Mouse (Mus musculus) layer of hippocampus, postnatal 25 days (tissue): ENCODE results near the gene Atl3. TPM values are rescaled to one million over a fixed set of nuclear protein-coding genes. Genes with fewer than 3 reads are reported as not detected.

Source experiments
- DNase-seq, 2 experiments: peaks; one replicate each; pipeline ENCODE4 v3.0.0; 2022; ENCODE audit warnings: mixed read lengths in 2 of 2, low spot score in 1 of 2; ENCODE audit errors: extremely low spot score in 1 of 2
- total RNA-seq, 2 experiments: library from RNA; stranded (reverse); gene quantifications; 2 replicates each; pipeline ENCODE4 v1.2.3; 2021

Atl3 gene
- total RNA-seq = 10 to 100 TPM; 20.4 to 22.1 TPM

DNA sequence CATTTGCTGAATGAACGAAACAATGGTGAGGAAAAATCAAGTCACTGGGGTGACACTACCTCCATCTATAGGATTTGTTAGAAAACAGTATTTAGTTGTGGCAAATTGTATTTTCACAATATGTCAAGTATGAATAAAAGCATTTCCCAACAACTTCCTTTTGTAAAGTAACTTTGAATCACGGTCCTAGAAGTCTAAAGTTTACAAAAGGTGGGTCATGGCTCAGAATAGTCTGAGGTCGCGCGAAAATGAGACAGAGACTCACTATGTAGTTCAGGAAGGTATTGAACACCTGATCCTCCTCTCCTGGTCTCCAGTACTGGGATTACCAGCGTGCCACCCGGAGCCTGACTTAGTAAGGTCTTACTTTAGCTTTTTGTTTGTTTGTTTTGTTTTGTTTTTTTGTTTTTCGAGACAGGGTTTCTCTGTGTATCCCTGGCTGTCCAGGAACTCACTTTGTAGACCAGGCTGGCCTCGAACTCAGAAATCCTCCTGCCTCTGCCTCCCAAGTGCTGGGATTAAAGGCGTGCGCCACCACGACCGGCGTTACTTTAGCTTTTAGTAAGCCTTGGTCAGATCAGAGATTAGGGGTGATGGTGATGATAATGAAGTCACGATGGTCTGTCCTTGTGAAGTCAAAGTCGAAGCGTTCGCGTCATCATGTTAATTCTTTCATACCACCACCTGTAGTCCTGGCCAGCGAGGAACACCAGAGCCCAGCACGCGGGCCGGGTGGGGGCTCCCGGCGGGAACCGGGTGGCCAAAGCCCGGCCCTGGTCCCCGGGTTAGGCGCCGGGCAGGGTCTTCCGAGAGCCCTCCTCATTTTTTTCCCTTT lies at the start of gene Atl3:
Atl3 (plus strand) TSS at position 689 of the 835 bp plus-strand sequence.
- DNase-seq = no peak

DNA sequence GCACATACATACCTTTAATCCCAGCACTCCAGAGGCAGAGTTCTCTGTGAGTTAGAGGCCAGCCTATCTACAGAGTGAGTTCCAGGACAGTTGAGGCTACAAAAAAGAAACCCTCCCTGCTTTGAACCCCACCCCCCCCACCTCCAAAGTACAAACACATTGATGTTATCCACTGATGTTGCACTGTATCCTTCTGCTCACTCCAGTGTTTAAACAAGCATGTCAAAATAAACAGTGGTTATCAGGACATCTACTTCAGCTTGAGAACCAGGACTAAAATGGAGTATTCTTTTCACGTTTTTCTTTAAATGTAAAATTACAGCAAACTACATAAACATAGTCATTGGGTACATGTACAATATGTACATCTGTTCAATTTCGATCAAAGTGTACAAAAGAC lies 48.7 kb upstream of the Atl3 start:
- no peak for DNase-seq

- DNase-seq = no peak
Measured at GRCm38 (mm10) chr19:7445596-7445995, 48.2 kb upstream of the Atl3 start.

DNA sequence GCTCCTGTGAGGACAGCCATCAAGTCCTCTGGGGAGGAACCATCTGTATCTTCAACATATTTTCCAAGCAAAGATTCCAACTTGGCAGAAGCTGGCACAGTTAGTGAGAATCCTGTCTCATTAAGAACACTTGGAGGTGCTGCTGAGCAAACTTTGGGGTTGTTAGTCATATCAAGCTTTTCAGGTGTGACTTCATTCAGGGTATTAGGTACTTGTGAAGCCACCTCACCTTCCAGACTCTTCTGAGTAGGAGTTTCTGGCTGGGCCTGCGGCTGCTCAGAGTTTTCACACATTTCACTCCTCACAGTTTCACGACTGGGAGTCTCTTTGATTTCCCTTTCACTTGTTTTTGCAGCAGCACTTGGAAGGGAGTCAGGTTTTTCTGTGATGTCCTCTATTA lies 37.0 kb upstream of the Atl3 start:
- DNase-seq = no peak

- no peak for DNase-seq
Measured at GRCm38 (mm10) chr19:7458901-7459300, 34.9 kb upstream of the Atl3 start.

DNA sequence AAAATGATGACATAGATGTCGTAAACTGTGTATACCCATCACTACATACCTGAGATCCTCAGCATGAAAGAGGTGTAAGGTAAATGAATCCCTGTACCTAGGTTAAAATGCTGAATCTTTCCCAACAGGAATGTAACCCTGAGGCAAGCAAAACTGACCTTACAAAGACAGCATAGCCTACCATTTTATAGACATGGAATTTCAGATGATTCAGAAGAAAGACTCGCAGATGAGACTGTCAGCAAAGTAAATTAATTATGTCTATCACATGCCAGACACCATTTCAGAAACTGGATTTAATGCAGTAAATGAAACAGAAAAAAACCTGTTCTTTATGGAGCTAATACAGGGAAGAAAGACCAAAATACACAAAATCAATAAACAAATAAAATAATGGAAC lies 34.5 kb upstream of the Atl3 start:
- no peak for DNase-seq

- DNase-seq = no peak
Measured at GRCm38 (mm10) chr19:7467915-7468314, 25.9 kb upstream of the Atl3 start.

GRCm38 (mm10) chr19:7470643-7471042 lies 23.2 kb upstream of the Atl3 start:
- DNase-seq = no peak

DNA sequence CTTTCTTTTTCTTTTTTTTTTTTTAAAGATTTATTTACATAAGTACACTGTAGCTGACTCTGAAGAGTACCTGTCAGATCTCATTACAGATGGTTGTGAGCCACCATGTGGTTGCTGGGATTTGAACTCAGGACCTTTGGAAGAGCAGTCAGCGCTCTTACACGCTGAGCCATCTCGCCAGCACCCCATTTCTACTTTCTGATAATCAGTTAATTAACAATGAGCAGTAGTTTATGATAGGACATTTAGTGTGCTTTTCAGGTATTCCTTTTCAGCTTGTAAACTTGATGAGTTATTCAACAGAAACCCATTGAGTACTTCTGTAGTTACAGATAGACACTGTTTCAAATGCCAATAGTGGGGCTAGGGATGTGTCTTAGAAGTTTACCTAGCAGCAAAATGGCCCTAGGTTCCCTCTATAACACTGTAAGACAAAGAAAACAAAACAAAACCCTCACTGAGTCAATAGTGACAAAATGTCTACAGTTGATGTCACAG lies 14.0 kb upstream of the Atl3 start:
- no peak for DNase-seq

DNA sequence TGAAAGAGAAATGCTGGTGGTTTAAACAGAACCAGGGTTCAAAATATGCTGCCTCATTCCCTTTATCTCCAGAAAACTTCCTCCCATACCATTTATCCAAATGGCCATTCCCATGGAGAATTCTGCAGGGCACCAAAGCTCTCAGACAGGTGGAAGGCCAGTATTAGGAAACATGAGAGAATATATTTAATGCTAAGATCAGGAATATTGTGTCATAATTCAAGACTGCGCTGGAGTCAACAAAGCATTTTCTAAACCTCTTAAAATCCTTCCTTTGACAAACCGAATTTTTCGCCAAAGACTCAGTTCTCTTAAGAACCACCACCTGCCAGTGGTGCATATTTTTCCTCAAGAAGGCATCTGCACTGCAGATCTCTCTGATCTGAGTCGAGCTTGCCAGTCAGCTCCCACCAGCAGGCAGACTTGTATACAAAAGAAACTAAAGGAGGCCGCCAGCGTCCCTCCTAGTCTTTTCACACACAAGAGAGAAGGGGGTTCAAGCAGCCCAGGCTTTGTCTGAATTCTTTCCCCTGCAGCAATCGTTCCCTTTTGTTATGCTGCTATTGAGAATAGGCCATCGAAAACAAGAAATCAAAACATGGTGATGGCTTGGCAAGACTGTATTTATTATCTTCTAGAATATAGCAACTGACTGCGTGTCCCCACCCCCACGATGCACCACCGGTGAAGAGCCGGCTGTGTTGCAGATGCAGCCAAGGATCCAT lies 12.1 kb upstream of the Atl3 start:
- peak; percentile 35 to 39 for DNase-seq

DNA sequence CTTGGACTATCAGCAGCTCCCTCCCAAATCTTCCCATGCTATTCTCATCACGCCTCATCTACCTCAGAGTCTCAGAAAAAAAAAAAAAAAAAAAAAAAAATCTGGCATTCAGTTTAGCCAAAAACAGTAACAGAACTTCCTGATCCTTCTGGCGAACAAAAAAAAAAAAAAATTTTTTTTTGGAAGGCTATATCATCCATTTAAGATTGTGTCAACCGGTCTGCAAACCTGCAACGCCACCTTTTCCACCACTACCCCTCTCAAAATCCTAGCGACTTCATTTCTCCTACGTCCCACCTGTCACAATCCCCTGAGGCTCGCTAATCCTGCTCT lies 11.6 kb upstream of the Atl3 start:
- DNase-seq = no peak

DNA sequence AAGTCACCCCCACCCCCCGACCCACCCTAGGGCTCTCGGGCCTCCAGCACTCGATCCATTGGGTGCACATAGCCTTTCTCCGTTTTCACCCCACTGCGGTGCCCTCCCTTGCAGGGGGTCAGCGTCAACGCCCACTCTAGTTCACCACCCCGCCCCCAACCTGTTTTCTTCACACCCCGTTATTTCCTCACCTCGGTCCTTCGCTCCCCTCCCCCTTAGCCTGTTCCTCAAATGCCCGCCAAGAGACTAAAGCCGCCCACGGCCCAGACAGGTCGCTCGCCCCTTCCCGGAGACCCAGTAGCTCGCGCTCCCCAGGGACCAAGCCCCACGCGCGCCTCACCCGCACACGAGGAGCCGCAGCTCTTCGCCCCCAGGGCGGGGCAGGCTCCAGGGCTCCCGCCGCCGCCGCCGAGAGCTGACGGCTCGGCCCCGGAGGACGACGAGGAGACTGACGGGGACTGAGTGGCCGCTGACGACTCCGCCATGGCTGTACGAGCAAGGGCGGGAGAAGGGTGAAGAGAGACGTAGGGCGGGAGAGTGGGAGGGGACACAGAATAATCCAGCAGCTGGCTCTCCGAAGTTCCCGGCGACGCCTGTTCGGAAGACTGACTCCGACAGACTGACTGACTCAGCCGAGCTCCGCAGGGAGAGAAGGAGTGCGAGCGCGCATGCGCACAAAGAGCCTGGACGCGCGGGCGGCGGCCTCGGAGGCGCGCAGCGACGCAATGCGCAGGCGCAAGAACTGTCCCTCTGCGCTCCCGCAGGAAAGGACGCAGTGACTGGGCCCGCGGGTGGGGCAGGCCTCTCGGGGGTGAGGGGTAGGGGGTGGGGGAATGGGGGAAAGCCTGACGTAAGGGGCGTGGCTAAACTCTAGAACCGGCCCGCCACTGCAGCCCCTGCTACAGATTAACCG lies 11.0 kb upstream of the Atl3 start, which contains the start of gene Rtn3:
Rtn3 (minus strand) TSS at position 683 of the 913 bp plus-strand sequence.
- peak; percentile 96 for DNase-seq

GRCm38 (mm10) chr19:7483512-7483882 lies 10.3 kb upstream of the Atl3 start:
- DNase-seq = peak in 1 of 2 experiments; percentile 31

GRCm38 (mm10) chr19:7484076-7484475 lies 9.8 kb upstream of the Atl3 start:
- peak in 1 of 2 experiments; percentile 22 for DNase-seq

DNA sequence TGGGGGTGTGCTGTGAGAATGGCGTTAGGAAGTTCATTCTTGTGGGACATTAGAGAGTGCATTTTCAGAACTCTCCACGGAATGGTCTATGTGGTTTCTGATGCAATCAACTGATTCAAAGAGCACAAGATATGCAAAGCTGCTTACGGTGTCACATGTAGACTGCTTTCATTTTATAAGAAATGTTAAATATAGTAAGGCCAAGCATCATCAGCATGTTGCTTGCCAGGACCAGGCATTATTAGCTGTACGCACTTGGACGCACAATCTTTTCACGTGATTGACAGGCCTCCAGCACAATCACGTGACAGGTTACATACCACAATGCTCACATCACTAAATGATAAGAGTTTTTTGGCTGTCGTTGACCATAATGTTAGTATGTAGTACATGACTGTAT lies 6.2 kb upstream of the Atl3 start:
- DNase-seq = no peak

- DNase-seq = no peak
Measured at GRCm38 (mm10) chr19:7491960-7492359, 1.9 kb upstream of the Atl3 start.

- DNase-seq = no peak
Measured at GRCm38 (mm10) chr19:7492682-7493081, 1.2 kb upstream of the Atl3 start.

GRCm38 (mm10) chr19:7494187-7495015 lies 561 bp downstream of the Atl3 start:
- peak; percentile 81 to 92 for DNase-seq

GRCm38 (mm10) chr19:7495221-7496038 lies 1.6 kb downstream of the Atl3 start:
- DNase-seq = no peak
